Mouse (Mus musculus) G1E (cell line): ENCODE measurements at regions not wholly inside any gene's neighbourhood (a gene's known extent, or its start where the extent isn't known, plus 50 kb on each side); places are given as distances from the start of the nearest gene placed in this dataset.

Experiments
- ATAC-seq: 2 replicates; pipeline ENCODE4 v1.8.0; 2016; ENCODE audit warnings: mild to moderate bottlenecking; ENCODE audit not compliant: insufficient number of reproducible peaks, poor library complexity, low FRiP score, severe bottlenecking; ENCODE audit errors: extremely low read depth
- DNase-seq: peaks from one replicate; pipeline ENCODE4 v3.0.0; 2012; ENCODE audit warnings: low spot score
- H3K27me3 ChIP-seq: 2 replicates; pipeline ENCODE4 v1.6.1; 2012; ENCODE audit warnings: mild to moderate bottlenecking, low read length, inconsistent platforms; ENCODE audit not compliant: insufficient read depth
- H3K36me3 ChIP-seq: replicated peaks from 2 replicates; pipeline ENCODE3; 2012; ENCODE audit warnings: mild to moderate bottlenecking, inconsistent platforms
- H3K4me1 ChIP-seq: 2 replicates; pipeline ENCODE4 v1.6.1; 2012; ENCODE audit warnings: low read depth, low read length, inconsistent platforms, mixed read lengths; ENCODE audit not compliant: insufficient read depth
- H3K4me3 ChIP-seq: 2 replicates; pipeline ENCODE4 v1.5.1; 2012; ENCODE audit warnings: low read depth, mild to moderate bottlenecking, inconsistent platforms, low read length, moderate library complexity, mixed read lengths
- H3K9me3 ChIP-seq: replicated peaks from 2 replicates; pipeline ENCODE4 v1.6.1; 2012; ENCODE audit warnings: inconsistent platforms
- CTCF ChIP-seq: IDR thresholded peaks from 2 replicates; pipeline ENCODE4 v1.5.1; 2012; ENCODE audit warnings: low read depth, low read length, inconsistent platforms, mixed read lengths
- GATA1 ChIP-seq: IDR thresholded peaks from 2 replicates; pipeline ENCODE4 v1.6.1; 2012; ENCODE audit warnings: borderline replicate concordance, low read length, inconsistent platforms, mixed read lengths
- GATA2 ChIP-seq: IDR thresholded peaks from 2 replicates; pipeline ENCODE4 v1.6.1; 2012; ENCODE audit warnings: low read depth, low read length, inconsistent platforms, borderline replicate concordance
- POLR2AphosphoS5 ChIP-seq: IDR thresholded peaks from 2 replicates; pipeline ENCODE4 v1.6.1; 2012; ENCODE audit warnings: low read depth, low read length, inconsistent platforms; ENCODE audit not compliant: insufficient replicate concordance
- TAL1 ChIP-seq: conservative IDR thresholded peaks from 2 replicates; pipeline ENCODE4 v1.6.1; 2012; ENCODE audit warnings: low read depth, low read length, inconsistent platforms, mixed read lengths

DNA sequence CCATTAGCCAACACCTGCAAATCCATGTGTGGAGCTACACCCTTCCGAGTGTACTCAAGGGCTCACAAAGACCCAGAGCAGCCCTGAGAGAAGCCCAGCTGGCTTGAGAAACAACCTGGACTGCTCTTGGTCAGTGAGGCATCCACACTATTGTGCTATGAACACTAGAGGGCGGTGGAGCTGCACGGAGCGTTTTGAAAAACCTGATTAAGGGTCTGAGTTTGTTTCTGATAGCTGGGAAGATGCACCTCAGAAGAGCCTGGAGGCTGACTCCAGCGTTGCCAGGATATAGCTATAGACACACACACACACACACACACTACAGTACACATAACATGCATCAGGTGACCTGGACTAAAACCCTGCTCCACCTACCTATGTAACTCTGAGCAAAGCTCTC is 185.5 kb downstream of the Prdm2 start:
- no peak for TF ChIP-seq POLR2AphosphoS5
- no peak for TF ChIP-seq GATA1
- no peak for TF ChIP-seq TAL1
- no peak for TF ChIP-seq CTCF
- no peak for TF ChIP-seq GATA2
- DNase-seq = no peak
- H3K4me3 ChIP-seq = no peak overlapping the region
- no peak for ATAC-seq
- no peaks in the 10 kb centered on the region for H3K4me1 ChIP-seq
- no peaks in the 10 kb centered on the region for H3K36me3 ChIP-seq
- no peaks in the 10 kb centered on the region for H3K27me3 ChIP-seq
- peaks cover 44% of the 10 kb centered on the region for H3K9me3 ChIP-seq

DNA sequence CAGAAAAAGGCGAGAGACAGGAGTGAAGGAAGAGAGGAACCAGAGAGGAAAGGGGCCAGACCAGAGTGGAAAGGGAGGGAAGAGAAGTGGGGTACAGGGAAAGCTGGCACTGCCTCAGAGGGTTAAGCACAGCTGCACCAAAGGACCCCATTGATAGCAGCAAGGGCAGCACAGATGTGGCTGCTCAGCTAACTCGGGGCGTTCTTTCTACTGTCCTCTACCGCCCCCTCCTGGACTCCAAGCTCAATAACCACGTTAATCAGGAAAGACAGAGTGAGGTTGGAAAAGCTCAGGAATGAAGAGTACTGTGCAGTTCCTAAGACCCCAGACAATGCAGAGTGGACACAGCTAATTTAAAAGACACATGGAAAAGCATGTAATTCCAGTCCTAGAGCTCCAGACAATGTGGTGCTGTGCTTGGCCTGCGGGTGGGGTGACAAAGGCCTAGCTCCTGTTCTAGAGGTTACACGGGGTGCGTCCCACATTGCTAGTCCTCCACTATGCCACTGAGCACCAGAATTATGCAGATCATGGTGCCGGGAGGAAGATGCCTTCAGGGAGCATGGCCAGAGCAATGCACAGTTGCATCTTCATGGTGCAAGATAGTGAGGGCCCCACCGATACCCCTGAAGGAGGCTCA is 191.4 kb downstream of the Prdm2 start:
- DNase-seq = no peak
- Histone ChIP-seq H3K9me3 (peaks cover 57% of the 10 kb centered on the region), H3K36me3 (no peaks in the 10 kb centered on the region), H3K4me3 (no peak overlapping the region), H3K27me3 (no peaks in the 10 kb centered on the region), H3K4me1 (no peaks in the 10 kb centered on the region)
- TF ChIP-seq CTCF (no peak), GATA1 (no peak), POLR2AphosphoS5 (no peak), TAL1 (no peak), GATA2 (no peak)
- ATAC-seq = no peak

DNA sequence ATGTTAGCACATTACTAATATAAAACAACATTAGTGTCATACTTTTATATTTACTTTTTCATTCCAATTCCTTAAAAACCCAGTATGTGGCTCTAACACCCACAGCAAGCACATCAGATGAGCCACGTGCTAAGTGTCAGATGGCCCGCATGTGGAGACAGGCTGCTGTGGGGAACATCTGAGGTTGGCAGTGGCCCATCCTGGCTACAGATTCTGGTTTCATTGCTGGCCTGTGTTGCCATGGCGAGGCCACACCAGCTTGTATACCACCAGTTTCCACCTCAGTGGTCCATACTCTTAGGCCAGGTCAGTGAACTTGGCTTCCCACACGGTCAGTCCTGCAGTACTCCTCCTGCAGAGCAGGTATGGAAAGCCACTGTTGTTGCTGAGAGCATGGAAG is 192.1 kb downstream of the Prdm2 start:
- Histone ChIP-seq H3K4me3 (no peak overlapping the region), H3K4me1 (no peaks in the 10 kb centered on the region), H3K36me3 (no peaks in the 10 kb centered on the region), H3K9me3 (peaks cover 55% of the 10 kb centered on the region), H3K27me3 (no peaks in the 10 kb centered on the region)
- DNase-seq (no peak), ATAC-seq (no peak)
- TF ChIP-seq POLR2AphosphoS5 (no peak), TAL1 (no peak), GATA1 (no peak), GATA2 (no peak), CTCF (no peak)

DNA sequence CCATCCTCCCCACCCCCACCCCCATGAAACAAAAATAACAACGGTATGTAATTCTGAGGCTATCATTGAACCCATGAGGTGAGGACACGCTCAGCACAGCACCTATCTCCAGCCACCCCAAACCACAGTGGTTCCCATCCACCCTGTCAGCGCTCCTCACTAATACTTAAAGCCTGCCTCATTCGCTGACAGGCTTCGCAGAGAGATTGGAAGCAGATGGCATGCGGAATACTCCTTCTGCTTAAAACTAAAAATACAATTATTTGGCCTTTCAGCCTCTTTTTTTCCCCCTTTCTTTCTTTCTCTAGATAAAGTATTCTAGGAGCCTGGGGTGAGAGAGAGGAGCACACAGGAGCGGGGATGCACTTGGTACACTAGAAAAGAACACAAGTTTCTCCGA is 199.9 kb downstream of the Prdm2 start:
- Histone ChIP-seq H3K9me3 (peaks cover 53% of the 10 kb centered on the region), H3K4me1 (no peaks in the 10 kb centered on the region)

DNA sequence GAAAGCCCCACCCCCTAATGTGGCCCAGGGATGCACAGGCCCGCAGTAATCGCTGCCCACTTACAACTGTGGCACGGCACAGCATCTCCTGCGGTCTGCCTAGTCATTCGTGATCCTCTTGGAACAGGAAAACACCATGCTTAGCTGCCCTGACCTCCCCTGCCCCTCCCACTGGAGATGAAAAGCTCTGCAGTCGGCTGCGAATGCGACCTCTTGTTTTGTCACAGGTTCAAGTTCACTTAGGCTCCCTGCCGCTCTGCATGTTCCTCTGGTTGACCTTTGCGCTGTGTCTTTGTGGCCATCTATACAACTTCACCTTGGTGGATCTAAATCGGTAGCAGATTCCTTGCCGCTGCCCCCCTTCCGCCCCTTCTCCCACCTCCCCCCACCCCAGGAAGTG is 210.8 kb downstream of the Prdm2 start:
- Histone ChIP-seq H3K27me3 (no peaks in the 10 kb centered on the region), H3K4me1 (no peaks in the 10 kb centered on the region), H3K4me3 (no peak overlapping the region), H3K9me3 (peaks cover 47% of the 10 kb centered on the region), H3K36me3 (no peaks in the 10 kb centered on the region)
- ATAC-seq (no peak), DNase-seq (no peak)
- no peak for TF ChIP-seq TAL1
- TF ChIP-seq CTCF = no peak
- TF ChIP-seq GATA1 = no peak
- TF ChIP-seq GATA2 = no peak
- no peak for TF ChIP-seq POLR2AphosphoS5

More for the DNA sequence above, 199.9 kb downstream of the Prdm2 start:
- no peak overlapping the region for H3K4me3 ChIP-seq
- no peak for DNase-seq
- no peak for ATAC-seq
- no peaks in the 10 kb centered on the region for H3K36me3 ChIP-seq
- H3K27me3 ChIP-seq = no peaks in the 10 kb centered on the region
- TF ChIP-seq CTCF = no peak
- TF ChIP-seq POLR2AphosphoS5 = no peak
- TF ChIP-seq TAL1 = no peak
- TF ChIP-seq GATA1 = no peak
- TF ChIP-seq GATA2 = no peak

DNA sequence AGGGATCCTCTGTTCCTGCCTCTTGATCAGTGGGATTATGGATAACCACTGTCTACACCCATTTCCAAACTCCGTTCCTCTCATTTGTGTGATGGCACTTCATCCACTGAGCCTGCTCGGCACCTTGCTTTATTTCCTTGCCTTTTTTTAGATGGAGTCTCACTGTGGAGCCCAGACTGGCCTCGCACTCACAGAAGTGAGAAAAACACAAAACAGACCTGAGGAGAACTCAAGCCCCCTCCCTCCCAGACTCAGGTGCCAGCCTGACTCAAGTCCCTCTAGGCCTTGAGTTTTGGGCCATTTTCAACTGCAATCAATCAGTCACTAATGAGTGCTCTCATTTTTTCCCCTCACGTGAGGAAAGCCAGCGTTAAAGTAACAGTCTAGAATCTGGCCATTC is 211.3 kb downstream of the Prdm2 start:
- Histone ChIP-seq H3K4me3 (no peak overlapping the region), H3K9me3 (peaks cover 46% of the 10 kb centered on the region), H3K27me3 (no peaks in the 10 kb centered on the region), H3K4me1 (no peaks in the 10 kb centered on the region), H3K36me3 (no peaks in the 10 kb centered on the region)
- DNase-seq = no peak
- TF ChIP-seq CTCF (no peak), TAL1 (no peak), GATA1 (no peak), GATA2 (no peak), POLR2AphosphoS5 (no peak)
- ATAC-seq = no peak

DNA sequence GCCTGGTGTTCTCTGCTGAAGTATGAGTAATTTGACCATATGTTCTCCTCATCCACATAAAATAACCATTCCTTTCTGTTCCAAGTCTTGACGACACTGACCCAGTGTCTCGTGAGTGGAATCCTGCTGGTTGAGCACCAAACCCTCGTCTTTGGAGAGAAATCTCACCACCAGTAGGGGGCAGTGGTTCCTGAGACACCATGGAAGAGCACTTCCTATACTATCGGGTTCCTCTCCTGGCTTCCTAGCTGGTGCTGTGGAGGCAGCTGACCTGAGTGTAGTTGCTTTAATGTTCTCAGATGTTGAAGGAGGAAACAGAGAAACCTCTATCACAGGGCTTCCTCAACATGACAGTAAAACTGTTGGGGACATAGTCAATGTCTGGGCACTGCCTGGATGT is 216.4 kb downstream of the Prdm2 start:
- no peaks in the 10 kb centered on the region for H3K36me3 ChIP-seq
- TF ChIP-seq POLR2AphosphoS5 (no peak), TAL1 (no peak), CTCF (no peak), GATA2 (no peak), GATA1 (no peak)
- DNase-seq (no peak), ATAC-seq (no peak)
- no peaks in the 10 kb centered on the region for H3K27me3 ChIP-seq
- no peaks in the 10 kb centered on the region for H3K4me1 ChIP-seq
- no peak overlapping the region for H3K4me3 ChIP-seq
- peaks cover 41% of the 10 kb centered on the region for H3K9me3 ChIP-seq
